ENCODE assay signal across 14 mouse cellular contexts in the genomic region with DNA sequence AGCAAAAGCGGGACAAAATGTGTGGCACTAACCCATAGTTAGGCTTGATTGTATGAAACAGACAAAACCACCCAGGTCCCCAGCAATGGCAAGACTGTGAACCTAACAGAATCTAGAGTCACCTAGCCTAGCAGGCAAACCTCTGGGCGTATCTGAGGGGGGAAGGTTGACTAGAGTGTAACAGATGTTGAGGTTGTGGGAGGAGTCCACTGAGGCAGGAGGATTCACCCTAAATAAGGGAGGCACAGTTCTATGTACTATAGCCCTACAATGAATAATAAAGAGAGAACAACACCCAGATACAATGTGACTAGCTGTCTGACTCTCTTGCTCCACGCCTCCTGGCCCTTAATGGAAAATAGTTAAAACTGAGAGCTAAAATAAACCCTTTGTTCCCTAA.
"Had no signal": no experiment of that assay in that cellular context is flagged by ENCODE, and none has a peak within 500 bp of the region (broad histone marks: within the 10 kb centered on the region; RNA-seq: fewer than 3 reads in every experiment).

No protein-coding gene starts in this region.

- DNase-seq: gastrocnemius, postnatal 14 days; gastrocnemius, postnatal 36 days; heart, adult 11 months; heart, adult 2 months; heart, postnatal 14 days; heart, postnatal 36 days; kidney, adult 11 months; kidney, adult 2 months; kidney, adult 9 months; kidney, postnatal 14 days; kidney, postnatal 36 days; layer of hippocampus, adult 9-11 months; layer of hippocampus, postnatal 36 days; left cerebral cortex, postnatal 4 days had no signal
